Mouse (Mus musculus): ENCODE results near the gene Camk2d.

- TF ChIP-seq GATA1 (IDR thresholded peaks at IDR 0.05; ENCODE audit: low read depth, low read length) = no peak
- TF ChIP-seq NRF1 (IDR thresholded peaks at IDR 0.05; ENCODE audit: insufficient read depth, low read depth, low read length, poor library complexity, severe bottlenecking) = no peak
- TF ChIP-seq POLR2A (IDR thresholded peaks at IDR 0.05; ENCODE audit: control insufficient read depth in 1 of 2, insufficient read depth in 1 of 2, low read depth in 1 of 2, low read length in 2 of 2, poor library complexity in 1 of 2) = no peak
- no peak for TF ChIP-seq MAX (IDR thresholded peaks at IDR 0.05; ENCODE audit: low read length)
- TF ChIP-seq ELF1 (IDR thresholded peaks at IDR 0.05; ENCODE audit: low read depth, low read length) = no peak
- TF ChIP-seq CTCF (IDR thresholded peaks at IDR 0.05 in 2 of 3, conservative IDR thresholded peaks at IDR 0.05 in 1 of 3; ENCODE audit: control insufficient read depth in 1 of 3, insufficient read depth in 1 of 3, low read depth in 2 of 3, low read length in 3 of 3, poor library complexity in 1 of 3, severe bottlenecking in 1 of 3) = peak; percentile 74 to 85 (median 84)
- TF ChIP-seq TBP (IDR thresholded peaks at IDR 0.05; ENCODE audit: low read depth, low read length) = no peak
- no peak for TF ChIP-seq TCF12 (IDR thresholded peaks at IDR 0.05; ENCODE audit: low read depth, low read length)
- no peak for TF ChIP-seq EP300 (IDR thresholded peaks at IDR 0.05; ENCODE audit: low read depth in 1 of 2, low read length in 2 of 2)
- TF ChIP-seq MAZ (IDR thresholded peaks at IDR 0.05; ENCODE audit: low read depth, low read length) = no peak
- no peak for TF ChIP-seq BHLHE40 (IDR thresholded peaks at IDR 0.05; ENCODE audit: borderline replicate concordance, low read depth, low read length)
Measured at GRCm38 (mm10) chr3:126771541-126771940, 175.4 kb downstream of the Camk2d start.

Measured in MEL (cell line).